Mouse (Mus musculus): Measurements from ENCODE around the gene Ifna7. TPM values are rescaled to one million over a fixed set of nuclear protein-coding genes. Genes with fewer than 3 reads are reported as not detected.

Ifna7 gene
- total RNA-seq, 2 experiments from 2014 or later = not detected

GRCm38 (mm10) chr4:88840058-88840457 is 24.0 kb downstream of the Ifna7 start:
- no peak for DNase-seq

DNA sequence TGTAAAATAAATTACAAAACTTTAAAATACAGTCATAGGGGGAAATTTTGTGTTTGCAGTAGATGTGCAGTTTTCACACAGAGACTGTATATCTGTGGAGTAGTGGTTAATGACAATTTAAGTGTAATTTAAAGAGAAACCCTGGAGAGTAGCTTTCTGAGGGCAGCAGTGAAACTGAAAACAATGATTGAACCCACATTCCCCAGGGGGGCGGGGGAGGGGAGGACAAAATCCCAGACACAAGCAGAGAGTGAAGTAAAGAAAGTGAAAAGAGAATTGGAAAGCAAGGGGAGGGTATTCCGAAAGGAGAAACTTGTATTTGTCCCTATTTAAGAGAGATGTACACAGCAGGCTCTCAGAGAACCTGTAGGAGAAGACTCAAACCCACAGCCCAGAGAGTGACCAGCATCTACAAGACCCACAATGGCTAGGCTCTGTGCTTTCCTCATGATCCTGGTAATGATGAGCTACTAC is 25.4 kb downstream of the Ifna7 start, which contains the start of gene Ifna4:
Gene Ifna4 (plus strand): TSS at position 424 of the 474 bp plus-strand sequence.
- DNase-seq = no peak

- DNase-seq = no peak
Measured at GRCm38 (mm10) chr4:88845334-88845733, 29.3 kb downstream of the Ifna7 start.

DNA sequence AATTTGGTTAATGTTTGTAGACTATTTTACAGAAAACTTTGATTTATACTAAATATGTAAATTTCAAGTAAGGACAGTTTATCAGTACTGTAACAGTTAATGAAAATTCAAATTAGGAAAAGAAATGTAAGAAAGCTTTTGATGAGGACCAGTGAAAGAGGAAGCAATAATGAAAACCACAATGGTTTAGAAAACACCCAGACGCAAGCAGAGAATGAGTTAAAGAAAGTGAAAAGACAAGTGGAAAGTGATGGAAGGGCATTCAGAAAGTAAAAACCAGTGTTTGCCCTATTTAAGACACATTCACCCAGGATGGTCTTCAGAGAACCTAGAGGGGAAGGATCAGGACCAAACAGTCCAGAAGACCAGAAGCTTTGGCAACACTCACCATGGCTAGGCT is 33.7 kb downstream of the Ifna7 start, which contains the start of gene Ifna1:
Gene Ifna1 (plus strand): TSS at position 390 of the 400 bp plus-strand sequence.
- no peak for DNase-seq

- no peak for DNase-seq
Measured at GRCm38 (mm10) chr4:88851026-88851763, 35.2 kb downstream of the Ifna7 start.

DNA sequence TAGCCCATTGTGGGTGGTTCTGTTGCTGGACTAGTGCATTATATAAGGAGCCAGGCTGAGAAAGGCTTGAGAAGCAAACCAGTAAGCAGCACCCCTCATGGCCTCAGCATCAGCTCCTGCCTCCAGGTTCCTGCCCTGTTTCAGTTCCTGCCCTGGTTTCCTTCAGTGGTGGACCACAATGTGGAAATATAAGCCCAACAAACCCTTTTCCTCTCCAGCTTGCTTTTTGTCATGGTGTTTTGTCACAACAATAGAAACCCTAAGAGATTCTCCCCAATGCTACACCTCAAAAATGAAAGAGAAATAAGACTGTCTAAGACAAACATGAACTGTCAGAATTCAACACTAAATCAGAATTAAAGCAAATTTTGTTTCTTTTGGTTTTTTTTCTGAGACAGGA is 43.2 kb downstream of the Ifna7 start:
- no peak for DNase-seq

- DNase-seq = no peak
Measured at GRCm38 (mm10) chr4:88863309-88863708, 47.3 kb downstream of the Ifna7 start.

DNA sequence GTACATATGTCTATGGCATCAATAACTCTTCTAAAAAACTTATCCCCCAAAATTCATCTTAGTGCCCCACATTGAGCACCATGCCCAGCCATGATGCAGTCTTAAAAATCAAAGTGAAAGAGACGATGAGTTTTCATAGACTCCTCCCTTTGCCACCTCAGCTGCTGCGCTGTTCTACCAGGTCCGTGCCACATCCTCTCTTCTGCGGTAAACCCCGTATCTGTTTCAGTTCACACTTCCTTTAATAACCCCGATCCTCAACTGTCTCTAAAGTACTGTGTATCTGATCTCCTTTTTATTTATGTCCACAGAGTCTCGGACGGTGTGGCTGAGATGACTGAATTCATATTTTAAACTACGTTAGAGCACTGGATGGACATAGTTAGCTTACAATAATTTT is 48.6 kb downstream of the Ifna7 start:
- DNase-seq = no peak

- no peak for DNase-seq
Measured at GRCm38 (mm10) chr4:88865011-88865569, 49.1 kb downstream of the Ifna7 start.

Other genes starting within 250 kb of the Ifna7 start
- gene Ifna14, start 244.4 kb upstream of the Ifna7 start, total RNA-seq (2021) = not detected
- not detected for gene Ifna9, start 223.8 kb upstream of the Ifna7 start, total RNA-seq (2021)
- gene Ifna12, start 212.9 kb upstream of the Ifna7 start, total RNA-seq (2021) = not detected
- not detected for gene C87499, start 181.8 kb upstream of the Ifna7 start, total RNA-seq (2021)
- gene Ifna13, start 171.8 kb upstream of the Ifna7 start, total RNA-seq (2021) = not detected
- not detected for gene Ifna16, start 139.3 kb upstream of the Ifna7 start, total RNA-seq (2021)
- not detected for gene Ifna2, start 132.3 kb upstream of the Ifna7 start, total RNA-seq (2021)
- not detected for gene Ifnab, start 124.9 kb upstream of the Ifna7 start, total RNA-seq (2021)
- under 1 TPM; 0.36 to 0.60 TPM for gene Gm26566, start 94.4 kb upstream of the Ifna7 start, total RNA-seq (2021)
- gene Klhl9, start 93.8 kb upstream of the Ifna7 start, total RNA-seq (2021) = 10 to 100 TPM; 82.5 to 89.7 TPM
- gene Gm13271, start 61.4 kb upstream of the Ifna7 start, total RNA-seq (2021) = not detected
- gene Gm13283, start 56.1 kb upstream of the Ifna7 start, total RNA-seq (2021) = under 1 TPM in 1 of 2 experiments, not detected in 1; 0.20 TPM
- not detected for gene Gm13290, start 42.4 kb upstream of the Ifna7 start, total RNA-seq (2021)
- gene Gm13289, start 39.3 kb upstream of the Ifna7 start, total RNA-seq (2021) = not detected
- not detected for gene Gm13272, start 36.4 kb upstream of the Ifna7 start, total RNA-seq (2021)
- gene Ifnz, start 34.1 kb upstream of the Ifna7 start, total RNA-seq (2021) = under 1 TPM in 1 of 2 experiments, not detected in 1; 0.20 TPM
- not detected for gene Gm13276, start 30.5 kb upstream of the Ifna7 start, total RNA-seq (2021)
- gene Gm13277, start 27.6 kb upstream of the Ifna7 start, total RNA-seq (2021) = not detected
- gene Gm13278, start 24.7 kb upstream of the Ifna7 start, total RNA-seq (2021) = not detected
- gene Gm13275, start 21.7 kb upstream of the Ifna7 start, total RNA-seq (2021) = not detected
- gene Gm13279, start 18.8 kb upstream of the Ifna7 start, total RNA-seq (2021) = not detected
- not detected for gene Gm13285, start 16.6 kb upstream of the Ifna7 start, total RNA-seq (2021)
- gene Gm13287, start 13.0 kb upstream of the Ifna7 start, total RNA-seq (2021) = not detected
- under 1 TPM in 1 of 2 experiments, not detected in 1; 0.10 TPM for gene Gm13288, start 10.7 kb upstream of the Ifna7 start, total RNA-seq (2021)
- not detected for gene Ifna11, start 3.7 kb downstream of the Ifna7 start, total RNA-seq (2021)
- gene Ifna6, start 11.2 kb downstream of the Ifna7 start, total RNA-seq (2021) = not detected
- gene Ifna5, start 19.3 kb downstream of the Ifna7 start, total RNA-seq (2021) = not detected
- not detected for gene Ifna4, start 25.6 kb downstream of the Ifna7 start, total RNA-seq (2021)
- not detected for gene Ifna1, start 33.9 kb downstream of the Ifna7 start, total RNA-seq (2021)
- not detected for gene Ifne, start 64.0 kb downstream of the Ifna7 start, total RNA-seq (2021)